Mouse (Mus musculus): ENCODE results near the gene Gpr153.

The Gpr153 gene

GRCm38 (mm10) chr4:152315498-152316213, 41.6 kb downstream of the Gpr153 start:
- in situ Hi-C loops (cut with MseI, MboI): no loop called here

- in situ Hi-C loops (cut with MseI, MboI): no loop called here
These were observed 43.6 kb downstream of the Gpr153 start for GRCm38 (mm10) chr4:152317631-152318033.

GRCm38 (mm10) chr4:152318517-152319234, 44.6 kb downstream of the Gpr153 start, which contains the start of gene Rnf207:
Gene Rnf207 (minus strand): TSS chr4:152318993.
- in situ Hi-C loops (cut with MseI, MboI): no loop called here

GRCm38 (mm10) chr4:152321464-152321863, 47.4 kb downstream of the Gpr153 start:
- in situ Hi-C loops (cut with MseI, MboI): no loop called here

- in situ Hi-C loops (cut with MseI, MboI): loop anchor here in 1 of 2 experiments (25.0 kb wide), 1 partner anchor 1637 kb away; the partner anchor contains the start of gene A430005L14Rik
These were observed 50.9 kb downstream of the Gpr153 start for GRCm38 (mm10) chr4:152324641-152325562.

- in situ Hi-C loops (cut with MseI, MboI): loop anchor here in 1 of 2 experiments (25.0 kb wide), 1 partner anchor 1637 kb away; the partner anchor contains the start of gene A430005L14Rik
These were observed 51.8 kb downstream of the Gpr153 start, which contains the start of gene Rpl22 for GRCm38 (mm10) chr4:152325574-152326411. Gene Rpl22 (plus strand): TSS chr4:152325742.

- in situ Hi-C loops (cut with MseI, MboI): loop anchor here in 1 of 2 experiments (25.0 kb wide), 1 partner anchor 1636 kb away; the partner anchor contains the start of gene A430005L14Rik
These were observed 52.5 kb downstream of the Gpr153 start for GRCm38 (mm10) chr4:152326543-152326942.

GRCm38 (mm10) chr4:152328691-152329090, 54.7 kb downstream of the Gpr153 start:
- in situ Hi-C loops (cut with MseI, MboI): loop anchor here in 1 of 2 experiments (25.0 kb wide), 1 partner anchor 1634 kb away; the partner anchor contains the start of gene A430005L14Rik

GRCm38 (mm10) chr4:152332952-152333351, 58.9 kb downstream of the Gpr153 start:
- in situ Hi-C loops (cut with MseI, MboI): loop anchor here in 1 of 2 experiments (25.0 kb wide), 1 partner anchor 1629 kb away; the partner anchor contains the start of gene A430005L14Rik

GRCm38 (mm10) chr4:152333587-152333986, 59.6 kb downstream of the Gpr153 start:
- in situ Hi-C loops (cut with MseI, MboI): loop anchor here in 1 of 2 experiments (25.0 kb wide), 1 partner anchor 1629 kb away; the partner anchor contains the start of gene A430005L14Rik
